Mouse (Mus musculus): Measurements from ENCODE around the gene Ephx1. TPM values are rescaled to one million over a fixed set of nuclear protein-coding genes. Genes with fewer than 3 reads are reported as not detected.
"Not testable (repeated sequence)": the region's sequence is repeated elsewhere in the genome, so short reads cannot be mapped to it uniquely, and the experiment has no call there.

Ephx1 gene
- polyA plus RNA-seq, 1 experiment from 2014 or later, result 1.5 TPM

GRCm38 (mm10) chr1:180938781-180939180, 81.9 kb downstream of the Ephx1 start:
- not testable (repeated sequence) for H3K9me3 ChIP-seq; H3K36me3 ChIP-seq; DNase-seq (ENCODE audit: low spot score); H3K27ac ChIP-seq; H3K4me3 ChIP-seq
- Histone ChIP-seq H3K4me1 (replicated peaks) (peaks cover 58% of the 10 kb centered on the region), H3K27me3 (ENCODE audit: insufficient read depth, poor library complexity, severe bottlenecking) (peaks cover 90% of the 10 kb centered on the region)
- 84% methylated on average over 2 of the region's 2 CpGs for WGBS

- H3K36me3 ChIP-seq; H3K27ac ChIP-seq; H3K9me3 ChIP-seq; DNase-seq (ENCODE audit: low spot score); H3K4me3 ChIP-seq: not testable (repeated sequence)
- Histone ChIP-seq H3K4me1 (replicated peaks) (peaks cover 59% of the 10 kb centered on the region), H3K27me3 (ENCODE audit: insufficient read depth, poor library complexity, severe bottlenecking) (peaks cover 90% of the 10 kb centered on the region)
- 12% methylated on average over 13 of the region's 13 CpGs for WGBS
These were observed 83.1 kb downstream of the Ephx1 start for GRCm38 (mm10) chr1:180937631-180938030.

GRCm38 (mm10) chr1:180936610-180937398, 83.9 kb downstream of the Ephx1 start:
- not testable (repeated sequence) for H3K36me3 ChIP-seq, H3K27ac ChIP-seq, H3K9me3 ChIP-seq
- DNase-seq (ENCODE audit: low spot score), result peak; percentile 46
- Histone ChIP-seq H3K4me3 (peak overlapping the region; percentile 43), H3K27me3 (ENCODE audit: insufficient read depth, poor library complexity, severe bottlenecking) (peaks cover 82% of the 10 kb centered on the region), H3K4me1 (replicated peaks) (peaks cover 51% of the 10 kb centered on the region)
- WGBS, result 1% methylated on average over 41 of the region's 41 CpGs

- H3K4me1 ChIP-seq (replicated peaks), result peaks cover 41% of the 10 kb centered on the region
- no peak for DNase-seq (ENCODE audit: low spot score)
- no peak within 1 kb of the TSS for H3K27ac ChIP-seq
- H3K27me3 ChIP-seq (ENCODE audit: insufficient read depth, poor library complexity, severe bottlenecking), result peaks cover 64% of the 10 kb centered on the region
- H3K36me3 ChIP-seq, result no peaks in the 10 kb centered on the region
- WGBS, result 10% methylated on average over 21 of the region's 21 CpGs
- H3K4me3 ChIP-seq, result no peak within 1 kb of the TSS
- H3K9me3 ChIP-seq, result no peaks in the 10 kb centered on the region
These were observed 86.0 kb downstream of the Ephx1 start, which contains the start of gene Lefty1 for GRCm38 (mm10) chr1:180934467-180935419. Lefty1 (plus strand) TSS chr1:180935022.

- Histone ChIP-seq H3K4me3 (no peak overlapping the region), H3K27me3 (ENCODE audit: insufficient read depth, poor library complexity, severe bottlenecking) (peaks cover 64% of the 10 kb centered on the region), H3K36me3 (no peaks in the 10 kb centered on the region), H3K4me1 (replicated peaks) (peaks cover 41% of the 10 kb centered on the region), H3K9me3 (no peaks in the 10 kb centered on the region), H3K27ac (0 out of 2 replicates have a peak overlapping the region, but pooled peaks have one; percentile 40)
- WGBS, result 7% methylated on average over 6 of the region's 6 CpGs
- no peak for DNase-seq (ENCODE audit: low spot score)
These were observed 87.0 kb downstream of the Ephx1 start for GRCm38 (mm10) chr1:180933659-180934058.

GRCm38 (mm10) chr1:180931106-180931505, 89.6 kb downstream of the Ephx1 start:
- 85% methylated on average over 3 of the region's 3 CpGs for WGBS
- no peak overlapping the region for H3K4me3 ChIP-seq
- H3K9me3 ChIP-seq, result no peaks in the 10 kb centered on the region
- H3K4me1 ChIP-seq (replicated peaks), result peaks cover 23% of the 10 kb centered on the region
- H3K36me3 ChIP-seq, result no peaks in the 10 kb centered on the region
- peaks cover 38% of the 10 kb centered on the region for H3K27me3 ChIP-seq (ENCODE audit: insufficient read depth, poor library complexity, severe bottlenecking)
- no peak for DNase-seq (ENCODE audit: low spot score)
- H3K27ac ChIP-seq, result no peak overlapping the region

GRCm38 (mm10) chr1:180929599-180929998, 91.1 kb downstream of the Ephx1 start:
- H3K27ac ChIP-seq, result no peak overlapping the region
- WGBS, result 70% methylated on average over 2 of the region's 2 CpGs
- DNase-seq (ENCODE audit: low spot score), result no peak
- H3K4me3 ChIP-seq, result no peak overlapping the region
- H3K4me1 ChIP-seq (replicated peaks), result peaks cover 15% of the 10 kb centered on the region
- no peaks in the 10 kb centered on the region for H3K36me3 ChIP-seq
- H3K9me3 ChIP-seq, result no peaks in the 10 kb centered on the region
- peaks cover 23% of the 10 kb centered on the region for H3K27me3 ChIP-seq (ENCODE audit: insufficient read depth, poor library complexity, severe bottlenecking)

GRCm38 (mm10) chr1:180926286-180926685, 94.4 kb downstream of the Ephx1 start:
- Histone ChIP-seq H3K36me3 (no peaks in the 10 kb centered on the region), H3K4me3 (no peak overlapping the region), H3K4me1 (replicated peaks) (no peaks in the 10 kb centered on the region), H3K9me3 (no peaks in the 10 kb centered on the region), H3K27ac (no peak overlapping the region), H3K27me3 (ENCODE audit: insufficient read depth, poor library complexity, severe bottlenecking) (0 out of 2 replicates have a peak, but pooled peaks cover 3% of the 10 kb centered on the region)
- DNase-seq (ENCODE audit: low spot score), result no peak
- WGBS, result 78% methylated on average over 4 of the region's 4 CpGs

Other genes starting within 250 kb of the Ephx1 start
- 2,706 and 3,181 TPM in 2 replicates for gene H3f3a, start 207.0 kb downstream of the Ephx1 start, polyA plus RNA-seq (2016; fragmentation: Nextera tagmentation; extraction: Ambion mirVana)
- gene Sde2, start 169.8 kb downstream of the Ephx1 start, polyA plus RNA-seq (2016; fragmentation: Nextera tagmentation; extraction: Ambion mirVana), result 33.8 and 40.1 TPM in 2 replicates
- 0.13 TPM in 1 of 2 replicates, not detected in the other for gene Lefty2, start 127.8 kb downstream of the Ephx1 start, polyA plus RNA-seq (2016; fragmentation: Nextera tagmentation; extraction: Ambion mirVana)
- 125 and 138 TPM in 2 replicates for gene Pycr2, start 116.6 kb downstream of the Ephx1 start, polyA plus RNA-seq (2016; fragmentation: Nextera tagmentation; extraction: Ambion mirVana)
- 0.71 and 0.78 TPM in 2 replicates for gene Lefty1, start 85.9 kb downstream of the Ephx1 start, polyA plus RNA-seq (2016; fragmentation: Nextera tagmentation; extraction: Ambion mirVana)
- 3.0 and 3.4 TPM in 2 replicates for gene Tmem63a, start 78.6 kb downstream of the Ephx1 start, polyA plus RNA-seq (2016; fragmentation: Nextera tagmentation; extraction: Ambion mirVana)
- gene 9130409I23Rik, start 30.3 kb upstream of the Ephx1 start, polyA plus RNA-seq (2016; fragmentation: Nextera tagmentation; extraction: Ambion mirVana), result not detected in 2 replicates
- gene Nvl, start 123.3 kb upstream of the Ephx1 start, polyA plus RNA-seq (2016; fragmentation: Nextera tagmentation; extraction: Ambion mirVana), result 30.2 and 42.2 TPM in 2 replicates
- gene Cnih4, start 123.8 kb upstream of the Ephx1 start, polyA plus RNA-seq (2016; fragmentation: Nextera tagmentation; extraction: Ambion mirVana), result 104 and 129 TPM in 2 replicates
- 25.6 and 30.3 TPM in 2 replicates for gene Wdr26, start 191.1 kb upstream of the Ephx1 start, polyA plus RNA-seq (2016; fragmentation: Nextera tagmentation; extraction: Ambion mirVana)